Mouse (Mus musculus) stomach, embryonic 14.5 days (tissue): ENCODE data around the gene Slc6a17. TPM values are rescaled to one million over a fixed set of nuclear protein-coding genes. Genes with fewer than 3 reads are reported as not detected.

Experiments used
- ATAC-seq: fragments of 200-750 bp; cut with Nextera tagmentation; 2 replicates; pipeline ENCODE4 v1.8.0; 2017; ENCODE audit warnings: low read depth, moderate TSS enrichment; ENCODE audit not compliant: insufficient number of reproducible peaks, insufficient read depth, low FRiP score
- H3K27ac ChIP-seq: fragments of 300-500 bp; sonication (generic); 2 replicates; pipeline ENCODE4 v1.5.1; 2014; ENCODE audit warnings: mild to moderate bottlenecking, low read length, moderate library complexity, mixed read lengths
- H3K27me3 ChIP-seq: fragments of 300-500 bp; sonication (generic); 2 replicates; pipeline ENCODE4 v1.6.1; 2014; ENCODE audit warnings: low read length, control low read depth, mixed read lengths; ENCODE audit not compliant: control insufficient read depth, insufficient read depth
- H3K36me3 ChIP-seq: fragments of 300-500 bp; sonication (generic); 2 replicates; pipeline ENCODE4 v1.6.1; 2014; ENCODE audit warnings: mild to moderate bottlenecking, control low read depth, low read length, moderate library complexity, mixed read lengths; ENCODE audit not compliant: control insufficient read depth, insufficient read depth
- H3K4me1 ChIP-seq: fragments of 300-500 bp; sonication (generic); 2 replicates; pipeline ENCODE4 v1.6.1; 2014; ENCODE audit warnings: low read length, control low read depth, mixed read lengths; ENCODE audit not compliant: control insufficient read depth, insufficient read depth
- H3K4me2 ChIP-seq: fragments of 300-500 bp; sonication (generic); replicated peaks from 2 replicates; pipeline ENCODE4 v1.6.1; 2014; ENCODE audit warnings: low read depth, low read length, control low read depth
- H3K4me3 ChIP-seq: fragments of 300-500 bp; sonication (generic); 2 replicates; pipeline ENCODE4 v1.5.1; 2014; ENCODE audit warnings: low read depth, low read length, control low read depth
- H3K9ac ChIP-seq: fragments of 300-500 bp; sonication (generic); replicated peaks from 2 replicates; pipeline ENCODE4 v1.6.1; 2014; ENCODE audit warnings: low read depth, mild to moderate bottlenecking, control low read depth, low read length, moderate library complexity, mixed read lengths
- H3K9me3 ChIP-seq: fragments of 300-500 bp; sonication (generic); 2 replicates; pipeline ENCODE4 v1.6.1; 2016; ENCODE audit warnings: low read depth, low read length, control low read depth; ENCODE audit not compliant: control insufficient read depth
- WGBS: fragments of 180-500 bp; shearing (Covaris S2); extraction: QIAGEN DNeasy Blood & Tissue Kit; methylation state at CpG from one replicate; pipeline ENCODE4 v1.1.7; 2014; 5-methylcytosine and 5-hydroxymethylcytosine counted together
- polyA plus RNA-seq: library from polyadenylated mRNA; unstranded; fragments of >200 nt; fragmentation: Nextera tagmentation; extraction: Ambion mirVana; gene quantifications from 2 replicates; pipeline ENCODE4 v1.2.1, GENCODE M21; 2014

Gene Slc6a17
- 2.2 TPM in 2 replicates for polyA plus RNA-seq

DNA sequence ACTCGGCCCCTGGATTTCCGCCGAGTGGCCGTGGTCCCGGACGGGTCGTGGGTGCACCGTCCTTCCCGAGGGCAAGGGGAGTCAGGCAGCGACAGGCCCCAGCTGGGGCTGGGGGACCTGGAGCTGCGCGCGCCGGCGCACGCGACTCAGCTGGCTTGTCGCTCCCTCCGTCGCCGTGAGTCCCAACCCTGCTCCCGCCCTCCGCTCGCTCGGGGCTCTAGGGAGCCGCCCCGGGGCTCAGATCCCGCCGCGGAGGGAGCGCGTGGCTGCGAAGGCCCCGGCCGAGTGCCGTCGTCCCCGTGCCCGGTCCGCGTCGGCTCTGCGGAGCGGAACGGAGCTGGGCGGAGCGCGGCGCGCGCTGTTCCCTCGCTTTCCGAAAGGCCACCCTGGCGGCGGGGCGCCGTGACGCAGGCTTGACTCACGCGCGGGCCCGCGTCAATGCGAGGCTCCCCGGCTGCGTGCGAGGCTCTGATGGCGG, at the start of gene Slc6a17:
TSS of gene Slc6a17 (minus strand) at position 388 of the 478 bp plus-strand sequence.
- WGBS = under 1% methylated on average over 68 of the region's 68 CpGs
- Histone ChIP-seq H3K9me3 (no peaks in the 10 kb centered on the region), H3K9ac (peak within 1 kb of the TSS; percentile 33; the same call in 1 of the 2 replicates), H3K27ac (no peak within 1 kb of the TSS), H3K4me3 (peak within 1 kb of the TSS; percentile 54), H3K4me1 (peaks cover 5% of the 10 kb centered on the region; the same call in 1 of the 2 replicates), H3K4me2 (peak within 1 kb of the TSS; percentile 99), H3K36me3 (no peaks in the 10 kb centered on the region), H3K27me3 (peaks cover 12% of the 10 kb centered on the region)
- ATAC-seq = peak; percentile 74

DNA sequence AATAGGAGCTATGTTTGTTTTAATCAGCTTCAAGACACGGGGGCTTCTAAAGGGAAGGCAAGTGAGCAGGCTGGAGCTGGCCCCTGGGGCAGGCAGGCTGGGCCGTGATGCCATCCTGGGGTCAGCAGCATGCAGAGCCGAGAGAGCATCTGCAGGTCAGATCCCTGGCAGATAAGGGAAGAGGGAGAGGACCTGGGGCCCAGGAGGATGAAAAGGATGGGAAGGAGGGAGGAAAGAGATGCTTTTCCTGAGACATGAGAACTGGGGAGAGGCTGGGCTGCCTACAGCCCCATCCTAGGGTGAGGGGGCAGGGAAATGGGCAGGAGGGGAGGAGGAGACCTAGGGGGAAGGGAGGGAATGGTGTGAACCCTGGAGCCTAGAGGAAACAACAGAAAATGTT, 47.5 kb upstream of the Slc6a17 start:
- no peaks in the 10 kb centered on the region for H3K9me3 ChIP-seq
- H3K27ac ChIP-seq = no peak overlapping the region
- H3K9ac ChIP-seq = no peak overlapping the region
- 15% methylated on average over 3 of the region's 3 CpGs for WGBS
- no peak overlapping the region for H3K4me2 ChIP-seq
- ATAC-seq = no peak
- H3K27me3 ChIP-seq = no peaks in the 10 kb centered on the region
- no peaks in the 10 kb centered on the region for H3K36me3 ChIP-seq
- H3K4me1 ChIP-seq = no peaks in the 10 kb centered on the region
- no peak overlapping the region for H3K4me3 ChIP-seq

DNA sequence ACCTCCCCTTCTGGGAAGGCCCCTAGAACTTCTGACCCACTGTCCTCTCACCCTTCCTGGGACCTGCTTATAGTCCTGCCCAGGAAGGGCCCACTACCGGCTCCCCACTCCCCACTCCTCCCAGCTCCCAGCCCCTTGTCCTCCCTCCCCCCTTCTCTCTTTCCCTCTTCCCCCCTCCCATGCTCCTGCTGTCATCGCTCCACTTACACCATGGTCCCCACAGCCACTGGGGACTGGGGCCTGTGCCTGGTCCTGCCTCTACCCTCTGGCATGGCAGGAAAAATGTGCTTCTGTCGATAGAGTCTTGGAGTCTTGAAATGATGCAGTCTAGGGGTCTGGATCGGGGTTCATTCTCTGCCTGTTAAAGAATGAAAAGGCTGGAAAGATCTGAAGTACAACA, 46.1 kb upstream of the Slc6a17 start:
- 39% methylated on average over 4 of the region's 4 CpGs for WGBS
- H3K36me3 ChIP-seq = no peaks in the 10 kb centered on the region
- H3K4me1 ChIP-seq = no peaks in the 10 kb centered on the region
- no peak overlapping the region for H3K4me3 ChIP-seq
- H3K9ac ChIP-seq = no peak overlapping the region
- H3K27me3 ChIP-seq = no peaks in the 10 kb centered on the region
- H3K4me2 ChIP-seq = no peak overlapping the region
- H3K9me3 ChIP-seq = no peaks in the 10 kb centered on the region
- peak; percentile 40; the same call in 1 of the 2 replicates for ATAC-seq
- H3K27ac ChIP-seq = no peak overlapping the region

DNA sequence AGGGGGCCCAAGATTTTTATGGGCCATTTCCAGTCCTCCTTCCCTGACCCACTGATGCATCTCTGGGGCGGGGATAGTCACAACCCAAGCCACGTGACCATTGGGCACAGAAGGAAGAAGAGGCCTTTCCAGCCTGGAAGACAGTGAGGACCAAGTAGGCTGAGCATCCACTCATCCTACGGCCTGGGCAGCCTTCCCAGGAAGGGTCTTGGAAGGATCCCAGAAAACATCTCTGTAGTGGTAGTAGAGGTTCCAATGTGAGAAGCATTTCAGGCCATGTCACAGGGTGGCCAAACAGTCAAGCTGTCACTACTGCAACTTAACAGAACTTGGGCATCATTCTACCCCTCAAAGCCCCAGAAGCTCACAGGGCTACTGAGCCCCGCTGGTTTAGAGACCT, 44.8 kb upstream of the Slc6a17 start:
- Histone ChIP-seq H3K4me1 (no peaks in the 10 kb centered on the region), H3K36me3 (no peaks in the 10 kb centered on the region), H3K4me2 (no peak overlapping the region), H3K4me3 (no peak overlapping the region), H3K27ac (no peak overlapping the region), H3K9ac (no peak overlapping the region), H3K9me3 (no peaks in the 10 kb centered on the region), H3K27me3 (no peaks in the 10 kb centered on the region)
- ATAC-seq = no peak
- WGBS = 78% methylated on average over 4 of the region's 4 CpGs

DNA sequence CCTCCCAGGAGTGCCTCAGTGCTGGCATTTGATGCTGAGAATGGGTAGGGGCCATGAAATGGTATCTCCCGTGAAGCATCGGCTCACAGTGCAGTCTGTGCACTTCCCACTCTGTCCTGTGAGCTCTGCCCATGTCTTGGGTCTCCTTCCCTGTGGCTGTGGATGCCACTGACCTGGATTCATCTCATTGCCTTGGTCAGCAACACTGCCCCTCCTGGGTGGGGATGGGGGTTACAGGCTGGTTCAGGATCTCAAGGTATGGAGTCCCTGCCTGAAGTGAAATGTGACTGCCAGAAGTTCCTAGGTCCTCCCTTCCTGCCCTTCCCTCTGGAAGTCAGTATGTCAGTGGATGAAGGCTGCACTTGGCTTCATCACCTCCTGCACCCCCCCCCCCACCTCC, 44.3 kb upstream of the Slc6a17 start:
- no peak overlapping the region for H3K4me2 ChIP-seq
- no peak overlapping the region for H3K9ac ChIP-seq
- no peak for ATAC-seq
- 80% methylated on average over 2 of the region's 2 CpGs for WGBS
- H3K9me3 ChIP-seq = no peaks in the 10 kb centered on the region
- no peak overlapping the region for H3K4me3 ChIP-seq
- H3K27ac ChIP-seq = no peak overlapping the region
- H3K4me1 ChIP-seq = no peaks in the 10 kb centered on the region
- no peaks in the 10 kb centered on the region for H3K36me3 ChIP-seq
- H3K27me3 ChIP-seq = no peaks in the 10 kb centered on the region

DNA sequence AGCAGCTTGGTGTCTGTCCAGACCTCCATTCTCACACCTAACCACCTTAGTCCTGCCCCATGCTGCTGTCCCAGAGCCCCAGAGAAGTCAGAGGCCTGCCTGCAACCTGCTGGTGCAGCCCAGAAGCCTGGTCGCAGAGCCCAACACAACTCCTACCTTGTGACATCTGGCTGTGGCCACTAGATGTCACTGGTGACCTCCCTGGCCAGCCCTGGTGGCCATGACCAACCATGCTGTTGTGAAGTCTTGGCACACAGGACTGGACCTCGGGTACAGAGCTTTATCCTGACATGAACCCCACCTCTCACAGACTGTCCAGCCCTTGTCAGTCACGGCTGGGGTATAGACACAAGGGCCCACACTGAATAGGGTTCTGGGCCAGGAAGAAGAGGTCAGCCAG, 41.4 kb upstream of the Slc6a17 start:
- no peak overlapping the region for H3K4me3 ChIP-seq
- H3K27ac ChIP-seq = no peak overlapping the region
- peak; percentile 62 for ATAC-seq
- H3K27me3 ChIP-seq = no peaks in the 10 kb centered on the region
- H3K9ac ChIP-seq = no peak overlapping the region
- H3K4me2 ChIP-seq = no peak overlapping the region
- H3K36me3 ChIP-seq = no peaks in the 10 kb centered on the region
- no peaks in the 10 kb centered on the region for H3K9me3 ChIP-seq
- WGBS = 15% methylated on average over 3 of the region's 3 CpGs
- no peaks in the 10 kb centered on the region for H3K4me1 ChIP-seq

DNA sequence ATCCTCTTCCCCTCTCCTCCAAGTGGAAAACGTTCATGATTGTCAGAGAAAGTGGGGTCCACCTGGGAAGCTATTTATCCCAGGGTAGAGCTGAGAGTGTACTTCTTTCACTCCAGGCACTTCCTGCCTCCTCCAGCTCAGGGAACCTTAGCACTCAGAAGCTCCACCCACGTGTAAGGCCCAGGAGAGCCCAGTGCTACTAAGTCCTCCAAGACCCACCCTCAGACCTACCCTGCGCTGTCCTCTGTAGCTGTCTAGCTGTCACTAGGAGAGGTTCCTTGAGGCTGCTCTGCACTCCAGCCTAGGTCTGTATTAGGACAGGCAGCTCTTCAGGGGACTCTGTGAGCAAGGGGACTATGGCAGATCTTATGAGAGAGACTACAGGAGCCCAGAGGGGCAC, 40.9 kb upstream of the Slc6a17 start:
- H3K4me1 ChIP-seq = no peaks in the 10 kb centered on the region
- no peak overlapping the region for H3K4me2 ChIP-seq
- H3K4me3 ChIP-seq = no peak overlapping the region
- no peak overlapping the region for H3K27ac ChIP-seq
- no peaks in the 10 kb centered on the region for H3K9me3 ChIP-seq
- H3K27me3 ChIP-seq = no peaks in the 10 kb centered on the region
- 29% methylated on average over 3 of the region's 3 CpGs for WGBS
- no peak for ATAC-seq
- H3K36me3 ChIP-seq = no peaks in the 10 kb centered on the region
- H3K9ac ChIP-seq = no peak overlapping the region

DNA sequence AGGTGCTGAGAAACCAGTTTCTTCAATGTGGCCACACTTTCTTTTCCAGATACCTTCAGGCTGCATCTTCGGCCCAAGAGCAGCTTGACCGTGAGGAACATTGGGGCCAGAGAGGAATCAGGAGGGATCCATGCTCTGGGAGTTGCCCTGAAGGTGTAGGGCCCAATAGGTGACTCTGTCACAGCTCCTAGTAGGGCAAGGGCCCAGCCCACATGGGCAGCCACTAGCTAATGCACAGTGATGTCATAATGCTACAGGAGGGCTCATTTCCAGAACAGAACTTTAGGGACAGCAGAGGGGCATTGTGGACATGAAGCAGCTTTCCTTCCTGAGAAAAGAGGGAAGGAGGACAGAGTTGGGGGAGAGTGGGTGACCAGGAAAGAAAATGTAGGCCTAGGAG, 37.0 kb upstream of the Slc6a17 start, which contains the start of gene Ubl4b:
TSS of gene Ubl4b (minus strand) at position 232 of the 400 bp plus-strand sequence.
- Histone ChIP-seq H3K27me3 (no peaks in the 10 kb centered on the region), H3K27ac (no peak within 1 kb of the TSS), H3K9me3 (no peaks in the 10 kb centered on the region), H3K4me1 (0 out of 2 replicates have a peak, but pooled peaks cover 3% of the 10 kb centered on the region), H3K4me2 (no peak within 1 kb of the TSS), H3K9ac (no peak within 1 kb of the TSS), H3K4me3 (no peak within 1 kb of the TSS), H3K36me3 (no peaks in the 10 kb centered on the region)
- no peak for ATAC-seq
- 71% methylated on average over 2 of the region's 2 CpGs for WGBS

DNA sequence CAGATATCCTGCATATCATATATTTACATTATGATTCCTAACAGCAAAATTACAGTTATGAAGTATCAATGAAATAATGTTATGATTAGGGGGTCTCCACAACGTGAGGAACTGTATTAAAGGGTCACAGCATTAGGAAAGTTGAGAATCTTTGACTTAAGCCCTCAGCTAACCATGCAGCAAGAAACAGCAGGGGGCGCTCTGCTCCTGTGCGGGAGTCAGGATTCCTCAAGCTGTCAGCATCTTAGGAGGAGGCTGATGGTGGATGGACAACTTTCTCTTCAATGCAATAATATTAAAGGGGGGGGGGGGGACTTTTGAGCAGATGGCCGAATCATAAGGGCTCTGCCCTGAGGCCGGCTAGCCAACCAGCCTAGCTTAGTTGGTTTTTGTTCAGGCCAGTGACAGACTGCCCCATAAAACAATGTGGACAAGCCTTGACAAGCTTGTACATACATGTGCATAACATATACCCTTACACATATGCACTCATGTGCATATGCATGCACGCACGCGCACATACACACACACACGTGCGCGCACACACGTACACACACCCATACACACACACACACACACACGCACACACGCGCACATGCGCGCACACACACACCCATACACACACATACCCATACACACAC, 32.7 kb upstream of the Slc6a17 start:
- Histone ChIP-seq H3K27me3 (no peaks in the 10 kb centered on the region), H3K27ac (no peak overlapping the region)
- 75% methylated on average over 17 of the region's 17 CpGs for WGBS

More for the DNA sequence above, 32.7 kb upstream of the Slc6a17 start:
- Histone ChIP-seq H3K4me2 (no peak overlapping the region), H3K4me1 (0 out of 2 replicates have a peak, but pooled peaks cover 6% of the 10 kb centered on the region), H3K36me3 (no peaks in the 10 kb centered on the region), H3K9ac (no peak overlapping the region), H3K9me3 (no peaks in the 10 kb centered on the region), H3K4me3 (no peak overlapping the region)
- ATAC-seq = no peak
